Mouse (Mus musculus) MEL (cell line): Measurements from ENCODE around the gene Lep. TPM values are rescaled to one million over a fixed set of nuclear protein-coding genes. Genes with fewer than 3 reads are reported as not detected.

Experiments
- DNase-seq: peaks from one replicate; pipeline ENCODE4 v3.0.0; 2011; ENCODE audit warnings: low read depth, low spot score
- H3K27ac ChIP-seq: 2 replicates; pipeline ENCODE4 v1.5.1; 2012; ENCODE audit warnings: low read depth, mild to moderate bottlenecking, control low read depth, low read length, moderate library complexity; ENCODE audit not compliant: control insufficient read depth
- H3K27me3 ChIP-seq, 2 experiments: fragments of 150-350 bp in 1 of 2; sonication (generic) in 1 of 2; 2 replicates each; pipeline ENCODE4 v1.6.1; 2012; ENCODE audit warnings: low read length in 2 of 2, mild to moderate bottlenecking in 2 of 2, improper control_type of control experiment in 1 of 2, moderate library complexity in 1 of 2; ENCODE audit not compliant: insufficient read depth in 2 of 2, control insufficient read depth in 1 of 2
- H3K36me3 ChIP-seq, 2 experiments: 2 replicates each; pipeline ENCODE4 v1.6.1; 2012 to 2014; ENCODE audit warnings: low read length in 2 of 2, improper control_type of control experiment in 1 of 2, inconsistent platforms in 1 of 2, mild to moderate bottlenecking in 1 of 2; ENCODE audit not compliant: insufficient read depth in 2 of 2, control insufficient read depth in 1 of 2
- H3K4me1 ChIP-seq, 2 experiments: fragments of 150-350 bp in 1 of 2; sonication (generic) in 1 of 2; 2 replicates each; pipeline ENCODE4 v1.6.1; 2012; ENCODE audit warnings: low read length in 2 of 2, improper control_type of control experiment in 1 of 2, mild to moderate bottlenecking in 1 of 2; ENCODE audit not compliant: insufficient read depth in 2 of 2, control insufficient read depth in 1 of 2
- H3K4me3 ChIP-seq, 2 experiments: fragments of 150-350 bp in 1 of 2; sonication (generic) in 1 of 2; 2 replicates each; pipeline ENCODE4 v1.5.1; 2012; ENCODE audit warnings: low read depth in 2 of 2, low read length in 2 of 2, mild to moderate bottlenecking in 2 of 2, moderate library complexity in 2 of 2, control low read depth in 1 of 2, improper control_type of control experiment in 1 of 2; ENCODE audit not compliant: control insufficient read depth in 1 of 2, insufficient read depth in 1 of 2
- H3K79me2 ChIP-seq: 2 replicates; pipeline ENCODE4 v1.6.1; 2012; ENCODE audit warnings: mild to moderate bottlenecking, low read length, moderate library complexity; ENCODE audit not compliant: control insufficient read depth, poor library complexity, insufficient read depth
- H3K9ac ChIP-seq: 2 replicates; pipeline ENCODE4 v1.6.1; 2012; ENCODE audit warnings: low read depth, mild to moderate bottlenecking, control low read depth, low read length, moderate library complexity; ENCODE audit not compliant: control insufficient read depth, poor library complexity, severe bottlenecking
- H3K9me3 ChIP-seq: fragments of 150-350 bp; sonication (generic); replicated peaks from 2 replicates; pipeline ENCODE4 v1.6.1; 2012; ENCODE audit warnings: mild to moderate bottlenecking, low read length, improper control_type of control experiment, moderate library complexity; ENCODE audit not compliant: insufficient read depth
- BHLHE40 ChIP-seq: IDR thresholded peaks from 2 replicates; pipeline ENCODE4 v1.6.1; 2012; ENCODE audit warnings: low read depth, mild to moderate bottlenecking, inconsistent platforms, low read length, improper control_type of control experiment, borderline replicate concordance
- CHD2 ChIP-seq: IDR thresholded peaks from 2 replicates; pipeline ENCODE4 v1.6.1; 2011; ENCODE audit warnings: low read length, improper control_type of control experiment
- CTCF ChIP-seq, 3 experiments: IDR thresholded peaks in 2 of 3; conservative IDR thresholded peaks in 1 of 3; 2 replicates each; pipeline ENCODE4 v1.5.1; 2011 to 2012; ENCODE audit warnings: low read length in 3 of 3, low read depth in 2 of 3, mild to moderate bottlenecking in 2 of 3, improper control_type of control experiment in 1 of 3, inconsistent platforms in 1 of 3, mixed read lengths in 1 of 3, moderate library complexity in 1 of 3; ENCODE audit not compliant: control insufficient read depth in 1 of 3, insufficient read depth in 1 of 3, poor library complexity in 1 of 3, severe bottlenecking in 1 of 3
- E2F4 ChIP-seq: IDR thresholded peaks from 2 replicates; pipeline ENCODE4 v1.6.1; 2011; ENCODE audit warnings: low read depth, low read length, improper control_type of control experiment, borderline replicate concordance
- ELF1 ChIP-seq: IDR thresholded peaks from 2 replicates; pipeline ENCODE4 v1.6.1; 2014; ENCODE audit warnings: low read depth, mild to moderate bottlenecking, inconsistent platforms, low read length, improper control_type of control experiment, moderate library complexity
- EP300 ChIP-seq, 2 experiments: IDR thresholded peaks; 2 replicates each; pipeline ENCODE4 v1.6.1; 2011; ENCODE audit warnings: improper control_type of control experiment in 2 of 2, low read length in 2 of 2, low read depth in 1 of 2, mild to moderate bottlenecking in 1 of 2
- ETS1 ChIP-seq: IDR thresholded peaks from 2 replicates; pipeline ENCODE4 v1.6.1; 2012; ENCODE audit warnings: low read depth, mild to moderate bottlenecking, inconsistent platforms, low read length, improper control_type of control experiment, moderate library complexity
- GATA1 ChIP-seq: IDR thresholded peaks from 2 replicates; pipeline ENCODE4 v1.6.1; 2011; ENCODE audit warnings: low read depth, low read length, improper control_type of control experiment
- HCFC1 ChIP-seq: IDR thresholded peaks from 2 replicates; pipeline ENCODE4 v1.6.1; 2012; ENCODE audit warnings: low read depth, mild to moderate bottlenecking, inconsistent platforms, low read length, improper control_type of control experiment, moderate library complexity
- JUND ChIP-seq: IDR thresholded peaks from 2 replicates; pipeline ENCODE4 v1.6.1; 2011; ENCODE audit warnings: low read depth, mild to moderate bottlenecking, improper control_type of control experiment, low read length
- MYC ChIP-seq: IDR thresholded peaks from 2 replicates; pipeline ENCODE4 v1.6.1; 2011; ENCODE audit warnings: low read depth, mild to moderate bottlenecking, low read length, improper control_type of control experiment, moderate library complexity
- POLR2AphosphoS2 ChIP-seq: IDR thresholded peaks from 2 replicates; pipeline ENCODE4 v1.6.1; 2011; ENCODE audit warnings: low read length, improper control_type of control experiment
- POLR2AphosphoS5 ChIP-seq: IDR thresholded peaks from 2 replicates; pipeline ENCODE4 v1.6.1; 2012; ENCODE audit warnings: low read depth, borderline replicate concordance, mild to moderate bottlenecking, inconsistent platforms, low read length, moderate library complexity, mixed read lengths
- RCOR1 ChIP-seq: IDR thresholded peaks from 2 replicates; pipeline ENCODE4 v1.6.1; 2012; ENCODE audit warnings: low read depth, mild to moderate bottlenecking, inconsistent platforms, low read length, improper control_type of control experiment
- SIN3A ChIP-seq: IDR thresholded peaks from 2 replicates; pipeline ENCODE4 v1.6.1; 2012; ENCODE audit warnings: low read length, improper control_type of control experiment, inconsistent platforms
- SMC3 ChIP-seq: IDR thresholded peaks from 2 replicates; pipeline ENCODE4 v1.6.1; 2011; ENCODE audit warnings: low read depth, low read length, improper control_type of control experiment
- TAL1 ChIP-seq: IDR thresholded peaks from 2 replicates; pipeline ENCODE4 v1.6.1; 2012; ENCODE audit warnings: mild to moderate bottlenecking, inconsistent platforms, low read length, moderate library complexity, mixed read lengths
- TBP ChIP-seq: IDR thresholded peaks from 2 replicates; pipeline ENCODE4 v1.8.0; 2011; ENCODE audit warnings: low read depth, low read length, improper control_type of control experiment
- TCF12 ChIP-seq: IDR thresholded peaks from 2 replicates; pipeline ENCODE4 v1.6.1; 2014; ENCODE audit warnings: low read depth, mild to moderate bottlenecking, inconsistent platforms, low read length, improper control_type of control experiment, moderate library complexity
- polyA plus RNA-seq, 2 experiments: library from polyadenylated mRNA; stranded (reverse) in 1 of 2; unstranded in 1 of 2; fragments of >175 nt in 1 of 2; fragments of >200 nt in 1 of 2; gene quantifications; 2 replicates each; pipeline versions ENCODE4 v1.2.1 to v1.2.4; 2012; ENCODE audit warnings: low replicate concordance in 2 of 2, low read depth in 1 of 2; ENCODE audit not compliant: insufficient read length in 2 of 2, insufficient read depth in 1 of 2, missing spikeins in 1 of 2
- total RNA-seq: library from RNA; depleted of rRNA; stranded (reverse); fragments of 300-350 nt; gene quantifications from 2 replicates; pipeline ENCODE4 v1.2.3, GENCODE M21; 2012

Lep gene
- total and polyA plus RNA-seq, 3 experiments = not detected

- no peaks in the 10 kb centered on the region for H3K9me3 ChIP-seq
- no peaks in the 10 kb centered on the region for H3K79me2 ChIP-seq
- H3K27ac ChIP-seq = no peak overlapping the region
- no peaks in the 10 kb centered on the region for H3K36me3 ChIP-seq
- DNase-seq = no peak
- TF ChIP-seq SMC3 = no peak
- no peak for TF ChIP-seq BHLHE40
- no peak for TF ChIP-seq POLR2AphosphoS5
- TF ChIP-seq ETS1 = no peak
- H3K4me1 ChIP-seq = no peaks in the 10 kb centered on the region
- peaks cover 0 to 3% of the 10 kb centered on the region in 2 experiments; a peak in 3 of 4 replicates for H3K27me3 ChIP-seq
- H3K4me3 ChIP-seq = no peak overlapping the region
- H3K9ac ChIP-seq = no peak overlapping the region
Measured at GRCm38 (mm10) chr6:29031216-29031615, 28.8 kb upstream of the Lep start.

DNA sequence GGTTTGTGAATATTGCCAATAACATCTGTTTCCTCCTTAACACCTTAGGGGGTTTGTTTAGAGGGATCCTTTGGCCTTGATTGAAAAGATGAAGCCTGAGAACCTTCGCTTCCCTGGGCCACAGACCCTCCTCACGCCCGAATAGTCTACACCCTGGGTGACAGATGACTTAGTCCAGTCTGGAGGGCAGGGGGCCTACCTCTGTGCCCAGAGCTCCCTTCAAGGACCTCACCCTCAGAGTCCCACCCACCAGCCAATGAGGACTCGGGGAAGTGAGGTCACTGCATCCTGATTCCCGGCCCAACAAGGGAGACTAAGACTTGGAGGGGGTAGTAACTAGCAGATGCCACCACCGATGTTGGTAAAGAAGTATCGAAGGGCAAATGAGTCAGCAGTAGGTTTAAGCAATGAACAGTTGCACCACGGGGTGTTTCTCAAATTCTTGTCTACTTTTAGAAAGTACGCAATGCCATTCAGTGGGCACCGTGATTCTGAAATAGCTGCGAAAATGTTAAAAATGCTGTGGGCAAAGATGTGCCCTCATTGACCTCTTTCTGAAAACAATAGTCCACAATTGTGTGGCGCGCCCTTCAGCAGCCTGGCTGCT, 28.2 kb upstream of the Lep start:
- Histone ChIP-seq H3K27me3 (peaks cover 0 to 3% of the 10 kb centered on the region in 2 experiments; a peak in 3 of 4 replicates), H3K9ac (no peak overlapping the region), H3K36me3 (no peaks in the 10 kb centered on the region), H3K9me3 (no peaks in the 10 kb centered on the region), H3K27ac (no peak overlapping the region), H3K4me1 (no peaks in the 10 kb centered on the region), H3K4me3 (no peak overlapping the region), H3K79me2 (no peaks in the 10 kb centered on the region)
- no peak for DNase-seq
- TF ChIP-seq TBP (no peak), CHD2 (no peak), RCOR1 (no peak), SIN3A (no peak), ELF1 (no peak), MYC (no peak), POLR2AphosphoS2 (no peak), TCF12 (no peak)

- Histone ChIP-seq H3K4me1 (no peaks in the 10 kb centered on the region), H3K9ac (no peak overlapping the region), H3K36me3 (no peaks in the 10 kb centered on the region), H3K4me3 (no peak overlapping the region)
- no peak for DNase-seq
- no peak for TF ChIP-seq GATA1
- TF ChIP-seq CTCF (IDR thresholded peaks at IDR 0.05 in 2 of 3, conservative IDR thresholded peaks at IDR 0.05 in 1 of 3; ENCODE audit: control insufficient read depth in 1 of 3, insufficient read depth in 1 of 3, low read depth in 2 of 3, low read length in 3 of 3, poor library complexity in 1 of 3, severe bottlenecking in 1 of 3) = no peak
- TF ChIP-seq ELF1 = no peak
- TF ChIP-seq JUND = no peak
- no peak for TF ChIP-seq EP300 (IDR thresholded peaks at IDR 0.05; ENCODE audit: low read depth in 1 of 2, low read length in 2 of 2)
- no peak for TF ChIP-seq TBP
- no peak for TF ChIP-seq POLR2AphosphoS5
- no peak for TF ChIP-seq E2F4
- no peak for TF ChIP-seq TAL1
- no peak for TF ChIP-seq HCFC1
- TF ChIP-seq SMC3 = no peak
- TF ChIP-seq, all 39 proteins: peak for 0
- Histone ChIP-seq H3K27me3 (peaks cover 0 to 5% of the 10 kb centered on the region in 2 experiments; a peak in 3 of 4 replicates), H3K9me3 (no peaks in the 10 kb centered on the region), H3K79me2 (no peaks in the 10 kb centered on the region), H3K27ac (no peak overlapping the region)
Measured at GRCm38 (mm10) chr6:29032411-29032810, 27.6 kb upstream of the Lep start.
